Mouse (Mus musculus): ENCODE measurements around the gene Mfap5. TPM values are rescaled to one million over a fixed set of nuclear protein-coding genes. Genes with fewer than 3 reads are reported as not detected.
A peak's percentile ranks its signal among the peaks of the same experiment; 100 is the strongest.
"Not testable (repeated sequence)": the region's sequence is repeated elsewhere in the genome, so short reads cannot be mapped to it uniquely, and the experiment has no call there.

Gene Mfap5
- total RNA-seq, 2 experiments from 2014 or later: 226 to 237 TPM

DNA sequence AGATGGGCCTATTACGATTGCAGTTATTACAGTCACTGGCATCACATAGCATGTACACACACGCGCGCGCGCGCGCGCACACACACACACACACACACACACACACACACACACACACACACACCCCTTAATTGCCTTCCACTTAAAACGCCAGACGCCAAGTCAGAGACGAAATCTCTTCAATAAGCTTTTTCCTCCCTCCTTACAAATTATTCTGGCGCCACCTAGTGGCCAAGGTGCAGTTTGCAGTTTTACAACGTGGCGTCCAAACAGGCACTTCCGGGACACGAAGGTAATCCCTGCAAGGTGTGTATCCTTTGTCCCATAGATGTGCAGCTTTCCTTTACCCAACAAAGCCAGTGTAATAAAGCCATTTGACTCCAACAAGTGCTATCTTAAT is 54.8 kb downstream of the Mfap5 start:
- peak; percentile 42 to 68 for DNase-seq (ENCODE audit: low spot score in 2 of 2)

DNA sequence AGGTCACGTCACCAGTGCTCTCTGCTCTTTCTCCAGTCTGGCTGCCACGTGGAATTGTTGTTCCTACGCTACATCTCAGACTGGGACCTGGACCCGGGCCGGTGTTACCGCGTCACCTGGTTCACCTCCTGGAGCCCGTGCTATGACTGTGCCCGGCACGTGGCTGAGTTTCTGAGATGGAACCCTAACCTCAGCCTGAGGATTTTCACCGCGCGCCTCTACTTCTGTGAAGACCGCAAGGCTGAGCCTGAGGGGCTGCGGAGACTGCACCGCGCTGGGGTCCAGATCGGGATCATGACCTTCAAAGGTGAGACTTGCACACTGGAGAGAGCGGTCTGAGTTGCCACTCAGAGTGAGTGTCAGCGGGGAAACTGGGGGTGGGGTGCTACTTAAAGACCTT is 55.4 kb downstream of the Mfap5 start:
- DNase-seq (ENCODE audit: low spot score in 2 of 2): no peak

DNA sequence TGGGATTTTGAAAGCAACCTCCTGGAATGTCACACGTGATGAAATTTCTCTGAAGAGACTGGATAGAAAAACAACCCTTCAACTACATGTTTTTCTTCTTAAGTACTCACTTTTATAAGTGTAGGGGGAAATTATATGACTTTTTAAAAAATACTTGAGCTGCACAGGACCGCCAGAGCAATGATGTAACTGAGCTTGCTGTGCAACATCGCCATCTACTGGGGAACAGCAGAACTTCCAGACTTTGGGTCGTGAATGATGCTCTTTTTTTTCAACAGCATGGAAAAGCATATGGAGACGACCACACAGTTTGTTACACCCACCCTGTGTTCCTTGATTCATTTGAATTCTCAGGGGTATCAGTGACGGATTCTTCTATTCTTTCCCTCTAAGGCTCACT is 56.8 kb downstream of the Mfap5 start:
- DNase-seq (ENCODE audit: low spot score in 2 of 2): peak in 1 of 2 experiments; percentile 56

DNA sequence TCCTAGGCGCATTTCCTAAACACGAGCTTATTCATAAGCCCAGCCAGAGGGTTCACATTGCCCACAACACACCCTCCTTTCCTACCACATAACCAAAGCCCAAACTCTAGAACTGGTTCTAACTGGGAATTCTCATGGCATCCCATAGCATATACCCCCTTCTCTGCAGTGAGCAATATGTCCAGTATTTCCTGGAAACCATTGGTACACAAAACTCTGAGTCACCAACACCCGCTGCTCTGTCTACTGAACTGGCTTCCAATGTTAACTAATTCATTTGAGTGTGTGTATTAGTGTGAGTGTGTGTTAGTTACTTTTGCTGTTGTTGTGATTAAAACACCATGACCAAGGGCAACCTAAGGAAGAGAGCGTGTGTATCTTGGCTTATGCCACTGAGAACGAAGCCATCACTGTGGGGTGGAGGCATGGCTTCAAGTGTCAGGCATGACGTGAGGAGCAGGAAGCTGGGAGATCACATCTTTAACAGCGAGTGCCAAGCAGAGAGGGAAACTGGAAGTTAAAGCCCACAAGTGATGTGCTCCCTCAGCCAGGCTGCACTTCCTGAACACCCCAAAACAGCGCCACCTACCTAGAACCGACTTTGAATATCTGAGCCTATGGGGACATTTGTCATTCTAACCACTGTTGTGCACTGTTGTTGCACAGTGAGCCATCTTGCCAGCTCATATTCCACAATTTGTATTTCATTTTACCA is 59.6 kb downstream of the Mfap5 start:
- no peak for DNase-seq (ENCODE audit: low spot score in 2 of 2)

DNA sequence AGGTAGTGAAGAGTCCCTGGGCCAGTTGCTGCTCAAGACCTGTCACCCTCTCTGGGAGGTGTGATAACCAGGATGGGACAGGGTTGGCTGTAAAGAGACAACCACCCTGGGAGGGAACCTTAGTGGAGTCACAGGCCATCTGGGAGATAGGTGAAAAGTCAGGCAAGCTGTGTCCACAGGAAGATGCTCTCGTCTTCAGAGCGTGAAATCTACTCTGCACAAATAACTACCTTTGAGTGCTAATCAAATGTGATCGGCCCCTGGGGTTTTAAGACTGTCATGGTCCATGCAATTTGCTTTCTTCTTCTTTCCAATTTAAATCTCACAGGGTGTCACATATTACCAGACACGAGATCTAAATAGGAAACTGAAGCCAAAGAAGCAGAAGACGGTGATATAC is 63.5 kb downstream of the Mfap5 start:
- no peak for DNase-seq (ENCODE audit: low spot score in 2 of 2)

DNA sequence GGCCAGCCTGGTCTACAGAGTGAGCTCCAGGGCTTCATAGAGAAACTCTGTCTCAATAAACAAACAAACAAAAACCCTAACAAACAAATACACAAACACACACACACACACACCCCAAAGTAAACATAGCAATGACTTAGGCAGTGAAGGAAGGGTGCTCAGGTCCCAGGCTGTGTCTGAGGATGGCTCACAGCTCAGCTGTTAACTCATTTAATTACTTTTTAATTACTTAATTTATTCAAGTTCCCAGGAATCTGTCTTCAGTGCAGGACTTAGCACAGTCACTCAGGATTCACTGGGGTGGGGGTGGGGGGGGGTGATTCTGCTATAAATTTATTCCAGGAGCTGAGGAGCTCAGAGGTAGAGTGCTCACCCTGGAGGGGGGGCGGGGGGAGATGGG is 64.1 kb downstream of the Mfap5 start:
- DNase-seq (ENCODE audit: low spot score in 2 of 2): no peak

DNA sequence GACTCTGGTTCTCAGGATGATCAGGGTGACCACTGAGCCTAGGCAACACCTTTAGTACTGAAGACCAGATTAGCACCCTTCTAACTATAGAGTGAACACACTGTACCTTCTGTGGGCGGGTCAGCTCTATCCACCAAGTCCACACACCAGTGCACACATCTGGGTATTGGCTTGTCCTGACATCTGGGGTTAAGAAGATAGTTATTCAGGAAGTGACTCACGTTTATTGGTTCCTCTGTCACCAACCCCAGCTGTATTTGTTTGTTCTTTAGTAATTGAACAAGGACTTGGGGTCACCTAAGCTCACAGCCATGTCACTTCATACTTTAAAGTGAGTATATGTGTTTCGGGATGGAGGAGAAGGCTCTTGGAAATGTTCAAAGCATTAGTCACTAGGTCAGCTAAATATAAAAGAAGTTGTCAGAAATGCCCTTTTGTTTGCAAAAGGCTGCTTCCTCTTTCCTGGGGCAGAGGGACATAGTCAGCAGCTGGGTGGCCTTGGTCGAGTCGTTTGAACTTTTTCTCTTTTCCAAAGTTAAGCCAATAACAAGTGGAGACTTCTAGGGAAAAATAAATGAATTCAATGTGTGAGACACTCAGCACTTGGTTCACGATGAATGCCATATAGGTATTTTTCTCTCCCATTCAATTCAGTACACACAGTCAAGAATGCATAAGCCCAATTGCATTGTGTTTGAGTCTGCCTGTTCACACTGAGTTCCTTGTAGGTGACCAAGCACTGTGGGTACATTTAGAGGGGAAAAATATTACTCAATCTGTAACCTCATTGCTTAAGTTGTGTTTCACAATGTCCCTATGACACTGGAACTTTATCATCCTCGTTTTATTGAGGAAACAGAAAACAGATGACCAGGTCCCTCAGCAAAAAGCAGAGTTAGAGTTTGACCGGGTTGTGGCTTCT is 65.3 kb downstream of the Mfap5 start:
- no peak for DNase-seq (ENCODE audit: low spot score in 2 of 2)

DNA sequence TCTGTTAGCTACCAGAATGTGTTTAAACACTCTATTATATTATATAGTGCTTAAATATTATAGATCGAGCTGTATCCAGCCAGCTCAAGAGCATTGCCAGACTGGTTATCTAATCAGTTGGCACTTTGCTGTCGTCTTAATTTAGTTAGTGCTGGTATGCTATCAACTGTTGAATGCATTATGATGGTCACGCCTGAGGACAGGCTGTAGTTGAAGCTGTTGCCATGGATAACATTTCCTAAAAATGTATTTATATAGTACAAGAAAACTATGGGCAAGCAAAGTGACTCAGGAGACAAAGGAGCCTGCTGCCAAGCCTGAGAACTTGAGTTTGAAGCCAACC is 65.9 kb downstream of the Mfap5 start:
- DNase-seq (ENCODE audit: low spot score in 2 of 2): no peak

DNA sequence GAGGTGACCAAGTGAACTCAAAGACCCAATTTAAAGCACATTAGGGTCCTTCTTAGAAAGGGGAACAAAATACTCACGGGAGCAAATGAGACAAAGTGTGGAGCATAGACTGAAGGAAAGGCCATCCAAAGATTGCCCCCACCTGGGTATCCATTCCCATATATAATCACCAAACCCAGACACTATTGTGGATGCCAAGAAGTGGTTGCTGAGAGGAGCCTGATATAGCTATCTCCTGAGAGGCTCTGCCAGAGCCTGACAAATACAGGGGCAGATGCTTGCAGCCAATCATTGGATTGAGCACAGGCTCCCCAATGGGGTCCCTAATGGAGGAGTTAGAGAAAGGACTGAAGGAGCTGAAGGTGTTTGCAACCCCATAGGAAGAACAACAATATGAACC is 69.4 kb downstream of the Mfap5 start:
- not testable (repeated sequence) for DNase-seq (ENCODE audit: low spot score in 2 of 2)

DNA sequence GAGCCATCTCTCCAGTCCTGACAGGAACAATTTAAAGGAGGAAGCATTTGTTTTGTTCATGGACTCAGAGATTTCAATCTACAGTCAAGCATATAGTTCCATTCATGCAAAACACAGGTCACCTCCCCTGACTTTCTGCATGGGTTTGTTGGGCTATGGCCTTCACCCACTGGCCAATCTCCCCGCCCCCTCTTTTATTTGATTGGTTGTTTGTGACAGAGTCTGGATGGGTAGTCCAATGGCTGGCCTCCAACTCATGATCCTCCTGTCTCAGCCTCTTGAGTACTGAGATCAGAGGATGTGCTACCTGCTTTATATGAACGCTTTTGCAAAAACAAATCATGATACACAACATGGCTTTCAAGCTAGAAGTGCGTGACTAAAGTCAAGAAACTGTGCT is 71.4 kb downstream of the Mfap5 start:
- DNase-seq (ENCODE audit: low spot score in 2 of 2): no peak

Other genes starting within 250 kb of the Mfap5 start
- not detected for gene Klrg1, start 223.0 kb upstream of the Mfap5 start, total RNA-seq (2021)
- 10 to 100 TPM; 44.9 to 45.3 TPM for gene M6pr, start 197.1 kb upstream of the Mfap5 start, total RNA-seq (2021)
- 10 to 100 TPM; 24.3 to 24.8 TPM for gene Phc1, start 165.3 kb upstream of the Mfap5 start, total RNA-seq (2021)
- 1 to 10 TPM; 2.1 to 2.9 TPM for gene Rimklb, start 7.1 kb upstream of the Mfap5 start, total RNA-seq (2021)
- not detected for gene Aicda, start 48.0 kb downstream of the Mfap5 start, total RNA-seq (2021)
- 1 to 10 TPM; 3.1 to 4.6 TPM for gene Apobec1, start 96.6 kb downstream of the Mfap5 start, total RNA-seq (2021)
- gene Gdf3, start 104.2 kb downstream of the Mfap5 start, total RNA-seq (2021): not detected
- not detected for gene Dppa3, start 120.6 kb downstream of the Mfap5 start, total RNA-seq (2021)
- gene Nanog, start 201.6 kb downstream of the Mfap5 start, total RNA-seq (2021): not detected

Data from gastrocnemius, postnatal 4 days (tissue).